13 mouse cellular contexts compared by ENCODE assay signal in genomic region chr9:42227804-42228203, GRCm38 (mm10).
"Had no signal": no experiment of that assay in that cellular context is flagged by ENCODE, and none has a peak within 500 bp of the region (broad histone marks: within the 10 kb centered on the region; RNA-seq: fewer than 3 reads in every experiment).

No protein-coding gene starts in this region.

- H3K36me3 ChIP-seq: kidney, embryonic 15.5 days; liver, embryonic 13.5 days had no signal

- H3K27me3 ChIP-seq: liver, embryonic 13.5 days had no signal

- H3K9ac ChIP-seq: kidney, embryonic 15.5 days; liver, embryonic 13.5 days had no signal

- H3K9me3 ChIP-seq: kidney, embryonic 15.5 days; liver, embryonic 13.5 days had no signal

- DNase-seq: kidney, postnatal 10 days; kidney, postnatal 36 days; layer of hippocampus, postnatal 36 days; liver, embryonic 13.5 days; lung, adult 2 months; lung, postnatal 14 days; lung, postnatal 4 days; midbrain, embryonic 14.5 days; thymus, adult 18-20 months; thymus, postnatal 36 days had no signal

- H3K4me3 ChIP-seq: kidney, embryonic 15.5 days; left cerebral cortex, adult 2 months; liver, embryonic 13.5 days had no signal

- H3K4me2 ChIP-seq: kidney, embryonic 15.5 days; liver, embryonic 13.5 days; midbrain, embryonic 11.5 days had no signal

- H3K27ac ChIP-seq: kidney, embryonic 15.5 days; left cerebral cortex, adult 2 months; liver, embryonic 13.5 days had no signal

- H3K4me1 ChIP-seq: liver, embryonic 13.5 days had no signal
